ENCODE assay signal across 8 mouse cellular contexts in the genomic region with DNA sequence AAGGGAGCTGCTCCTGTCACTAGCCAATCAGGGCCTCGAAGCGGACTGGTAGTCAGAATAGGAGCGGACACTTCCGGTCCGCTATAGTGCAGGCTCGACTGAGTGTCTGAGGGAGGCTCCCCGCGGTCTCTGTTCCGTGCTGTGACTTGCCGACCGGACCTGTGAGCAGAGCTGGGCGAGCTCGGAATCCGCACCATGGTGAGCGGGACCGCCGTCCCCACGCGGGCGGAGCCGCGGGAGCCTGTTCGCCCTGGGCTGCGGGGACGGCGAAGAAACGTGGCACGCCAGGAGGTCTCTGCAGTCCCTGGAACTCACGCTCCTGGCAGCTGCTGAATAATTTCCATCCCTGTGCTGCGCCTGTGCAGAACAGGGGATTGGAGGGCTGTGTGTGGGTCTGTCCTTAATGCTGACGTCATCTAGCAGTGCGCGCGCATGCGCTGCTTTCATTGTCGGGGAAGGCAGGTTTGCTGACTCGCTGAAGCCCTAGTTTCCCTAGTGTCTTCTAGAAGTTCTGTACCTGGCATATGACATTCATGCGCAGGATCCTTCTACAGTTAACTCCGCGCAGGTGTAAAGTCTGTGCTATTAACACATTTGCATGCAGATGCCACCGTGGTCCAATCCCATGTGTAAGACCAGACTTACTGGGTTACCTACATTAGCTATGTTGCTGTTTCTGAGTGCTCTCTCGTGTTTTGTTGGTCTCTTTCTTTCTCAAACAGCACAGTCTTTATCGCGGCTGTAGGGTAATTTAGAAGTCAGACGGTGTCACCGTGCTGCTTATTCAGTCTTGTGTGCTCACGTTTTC. TPM values are rescaled to one million over a fixed set of nuclear protein-coding genes. Genes with fewer than 3 reads are reported as not detected.
DNase-seq lines count a peak whose midpoint lies in the region; ATAC-seq and TF ChIP-seq lines count a peak whose summit lies in the region.

No protein-coding gene starts in this region.

- no peaks in the 10 kb centered on the region for H3K27me3 ChIP-seq in cerebellum, adult 2 months (ENCODE audit: control insufficient read depth, insufficient read depth, low read length)
- H3K27me3 ChIP-seq in lung, embryonic 14.5 days (ENCODE audit: insufficient read depth, low read length), result no peaks in the 10 kb centered on the region

- no peaks in the 10 kb centered on the region for H3K36me3 ChIP-seq in lung, embryonic 14.5 days (ENCODE audit: insufficient read depth)

- no peak for TF ChIP-seq CTCF in cerebellum, adult 2 months (IDR thresholded peaks at IDR 0.05; ENCODE audit: borderline replicate concordance, insufficient read depth, low read depth, low read length)
- no peak for TF ChIP-seq CTCF in lung, embryonic 14.5 days (IDR thresholded peaks at IDR 0.05; ENCODE audit: low read depth)
- no peak for TF ChIP-seq CTCF in olfactory bulb, adult 2 months (IDR thresholded peaks at IDR 0.05; ENCODE audit: insufficient read depth, low read depth, low read length)

- peak overlapping the region; percentile 79 for H3K4me2 ChIP-seq in lung, embryonic 14.5 days

- H3K9me3 ChIP-seq in lung, embryonic 14.5 days (ENCODE audit: low read depth, low read length), result no peaks in the 10 kb centered on the region; the same call in 1 of the 2 replicates

- WGBS in cerebellum, adult 2 months, result 5% methylated on average over 47 of the region's 47 CpGs
- WGBS in lung, embryonic 14.5 days, result 5% methylated on average over 47 of the region's 47 CpGs
- 3% methylated on average over 47 of the region's 47 CpGs for WGBS in olfactory bulb, adult 2 months

- H3K9ac ChIP-seq in lung, embryonic 14.5 days, result peak overlapping the region; percentile 68

- ATAC-seq in frontal cortex, adult (ENCODE audit: low TSS enrichment), result peak; percentile 99
- peak; percentile 88 to 94 for ATAC-seq in hematopoietic stem cell, adult 5-6 weeks (replicated peaks in 1 of 2; ENCODE audit: insufficient read depth in 1 of 2, low FRiP score in 2 of 2, low TSS enrichment in 1 of 2, low read depth in 1 of 2, poor library complexity in 2 of 2, severe bottlenecking in 2 of 2)
- ATAC-seq in lung, embryonic 14.5 days (ENCODE audit: insufficient read depth), result peak; percentile 100

- no peaks in the 10 kb centered on the region for H3K4me1 ChIP-seq in cerebellum, adult 2 months (ENCODE audit: control insufficient read depth, insufficient read depth, low read length)
- H3K4me1 ChIP-seq in lung, embryonic 14.5 days (ENCODE audit: insufficient read depth), result no peaks in the 10 kb centered on the region; the same call in 1 of the 2 replicates
- H3K4me1 ChIP-seq in olfactory bulb, adult 2 months (ENCODE audit: control insufficient read depth, insufficient read depth, low read length), result 0 out of 2 replicates have a peak, but pooled peaks cover 2% of the 10 kb centered on the region

- DNase-seq in Muller cell, postnatal 12 days (ENCODE audit: inconsistent ontology term), result peak; percentile 90
- DNase-seq in cerebellum, adult 2 months, result peak; percentile 90 to 92
- peak; percentile 81 to 86 for DNase-seq in layer of hippocampus, adult 8-10 months (ENCODE audit: low spot score in 2 of 2)
- DNase-seq in lung, embryonic 14.5 days, result peak; percentile 96
- DNase-seq in thymus, adult 18-20 months, result peak; percentile 24 to 29

- peak overlapping the region; percentile 71 for H3K4me3 ChIP-seq in cerebellum, adult 2 months (replicated peaks; ENCODE audit: insufficient read depth, low read depth, low read length)
- peak overlapping the region; percentile 56 for H3K4me3 ChIP-seq in lung, embryonic 14.5 days (ENCODE audit: low read depth, low read length)
- H3K4me3 ChIP-seq in olfactory bulb, adult 2 months (ENCODE audit: insufficient read depth, low read depth, low read length), result peak overlapping the region; percentile 86

- TF ChIP-seq POLR2A in cerebellum, adult 2 months (IDR thresholded peaks at IDR 0.05; ENCODE audit: borderline replicate concordance, insufficient read depth, low read length), result peak; percentile 89; the same call in 1 of the 2 replicates
- peak; percentile 90 for TF ChIP-seq POLR2A in olfactory bulb, adult 2 months (IDR thresholded peaks at IDR 0.05; ENCODE audit: insufficient read depth, low read depth, low read length)

- peak overlapping the region; percentile 94 for H3K27ac ChIP-seq in cerebellum, adult 2 months (ENCODE audit: insufficient read depth, low read length)
- H3K27ac ChIP-seq in lung, embryonic 14.5 days (ENCODE audit: low read depth), result peak overlapping the region; percentile 96
- peak overlapping the region; percentile 95 for H3K27ac ChIP-seq in olfactory bulb, adult 2 months (ENCODE audit: insufficient read depth, low read depth, low read length)

RNA-seq across cellular contexts. Expression of a gene that starts 50.6 kb away (rescaled TPM):
- 3.2 and 3.8 TPM in 2 replicates for polyA plus RNA-seq in cerebellum, adult 2 months (2012; rRNA removed)
- 5.7 and 12.8 TPM in 2 replicates for total RNA-seq in hematopoietic stem cell, adult 5-6 weeks (2017)
- 10 to 100 TPM in 1 of 4 experiments, 1 to 10 TPM in 3; 8.1 to 12.6 (median 9.1) TPM for total RNA-seq in layer of hippocampus, adult 8-10 months (2022)
- 5.8 and 7.5 TPM in 2 replicates for polyA plus RNA-seq in lung, embryonic 14.5 days (2014; fragmentation: Nextera tagmentation; extraction: Ambion mirVana)
- not detected in 2 replicates for polyA plus RNA-seq in olfactory bulb, adult 2 months (2012; ENCODE audit: insufficient read depth, insufficient read length, low replicate concordance, missing spikeins)

Comparison
In these comparisons a context has a peak if more than half of its experiments do, and no peak if none do; other contexts are left out.
1. Peak in every context shown above with its lines: DNase-seq, ATAC-seq, H3K4me3 ChIP-seq and H3K27ac ChIP-seq.
2. DNase-seq: peak in every context shown above with its lines; median percentile 96 in lung, embryonic 14.5 days; 91 in cerebellum, adult 2 months; 90 in Muller cell, postnatal 12 days; 84 in layer of hippocampus, adult 8-10 months; 26 in thymus, adult 18-20 months.